Mouse (Mus musculus): Measurements from ENCODE around the gene S100a3.
A peak's percentile ranks its signal among the peaks of the same experiment; 100 is the strongest.

Gene S100a3

GRCm38 (mm10) chr3:90560008-90560628, at the start of gene S100a3:
Gene S100a3, plus strand, starts transcription at chr3:90560578.
- no peak for DNase-seq (ENCODE audit: extremely low read depth, low read depth, low spot score)

GRCm38 (mm10) chr3:90512276-90512675, 48.1 kb upstream of the S100a3 start:
- DNase-seq (ENCODE audit: extremely low read depth, low read depth, low spot score): no peak

GRCm38 (mm10) chr3:90512948-90513642, 47.3 kb upstream of the S100a3 start:
- DNase-seq (ENCODE audit: extremely low read depth, low read depth, low spot score): no peak

GRCm38 (mm10) chr3:90513796-90514590, 46.4 kb upstream of the S100a3 start, which contains the start of the genes S100a1 and S100a13:
Gene S100a1, minus strand, starts transcription at chr3:90514392.
Gene S100a13, plus strand, starts transcription at chr3:90514435.
- no peak for DNase-seq (ENCODE audit: extremely low read depth, low read depth, low spot score)

- no peak for DNase-seq (ENCODE audit: extremely low read depth, low read depth, low spot score)
Measured at GRCm38 (mm10) chr3:90514691-90515090, 45.7 kb upstream of the S100a3 start.

- DNase-seq (ENCODE audit: extremely low read depth, low read depth, low spot score): no peak
Measured at GRCm38 (mm10) chr3:90515242-90515641, 45.1 kb upstream of the S100a3 start.

- no peak for DNase-seq (ENCODE audit: extremely low read depth, low read depth, low spot score)
Measured at GRCm38 (mm10) chr3:90515789-90516188, 44.6 kb upstream of the S100a3 start.

- no peak for DNase-seq (ENCODE audit: extremely low read depth, low read depth, low spot score)
Measured at GRCm38 (mm10) chr3:90517711-90518110, 42.7 kb upstream of the S100a3 start.

- DNase-seq (ENCODE audit: extremely low read depth, low read depth, low spot score): peak; percentile 98
Measured at GRCm38 (mm10) chr3:90525421-90525820, 35.0 kb upstream of the S100a3 start.

GRCm38 (mm10) chr3:90526076-90526475, 34.3 kb upstream of the S100a3 start:
- DNase-seq (ENCODE audit: extremely low read depth, low read depth, low spot score): peak; percentile 90

- DNase-seq (ENCODE audit: extremely low read depth, low read depth, low spot score): no peak
Measured at GRCm38 (mm10) chr3:90526580-90526979, 33.8 kb upstream of the S100a3 start, which contains the start of gene S100a14. Gene S100a14, plus strand, starts transcription at chr3:90526856.

- peak; percentile 95 for DNase-seq (ENCODE audit: extremely low read depth, low read depth, low spot score)
Measured at GRCm38 (mm10) chr3:90527291-90527873, 33.0 kb upstream of the S100a3 start.

GRCm38 (mm10) chr3:90531713-90532112, 28.7 kb upstream of the S100a3 start:
- no peak for DNase-seq (ENCODE audit: extremely low read depth, low read depth, low spot score)

GRCm38 (mm10) chr3:90535446-90535845, 24.9 kb upstream of the S100a3 start:
- no peak for DNase-seq (ENCODE audit: extremely low read depth, low read depth, low spot score)

- DNase-seq (ENCODE audit: extremely low read depth, low read depth, low spot score): no peak
Measured at GRCm38 (mm10) chr3:90537141-90537904, 23.1 kb upstream of the S100a3 start, which contains the start of gene S100a16. Gene S100a16, plus strand, starts transcription at chr3:90537254.

GRCm38 (mm10) chr3:90537905-90538296, 22.5 kb upstream of the S100a3 start:
- DNase-seq (ENCODE audit: extremely low read depth, low read depth, low spot score): no peak

GRCm38 (mm10) chr3:90540904-90541303, 19.5 kb upstream of the S100a3 start:
- no peak for DNase-seq (ENCODE audit: extremely low read depth, low read depth, low spot score)

- no peak for DNase-seq (ENCODE audit: extremely low read depth, low read depth, low spot score)
Measured at GRCm38 (mm10) chr3:90549676-90550420, 10.5 kb upstream of the S100a3 start.

GRCm38 (mm10) chr3:90550421-90550790, 10.0 kb upstream of the S100a3 start:
- DNase-seq (ENCODE audit: extremely low read depth, low read depth, low spot score): no peak

- DNase-seq (ENCODE audit: extremely low read depth, low read depth, low spot score): no peak
Measured at GRCm38 (mm10) chr3:90552231-90552630, 8.1 kb upstream of the S100a3 start.
